Mouse (Mus musculus): ENCODE data around the gene Ulk4.

DNA sequence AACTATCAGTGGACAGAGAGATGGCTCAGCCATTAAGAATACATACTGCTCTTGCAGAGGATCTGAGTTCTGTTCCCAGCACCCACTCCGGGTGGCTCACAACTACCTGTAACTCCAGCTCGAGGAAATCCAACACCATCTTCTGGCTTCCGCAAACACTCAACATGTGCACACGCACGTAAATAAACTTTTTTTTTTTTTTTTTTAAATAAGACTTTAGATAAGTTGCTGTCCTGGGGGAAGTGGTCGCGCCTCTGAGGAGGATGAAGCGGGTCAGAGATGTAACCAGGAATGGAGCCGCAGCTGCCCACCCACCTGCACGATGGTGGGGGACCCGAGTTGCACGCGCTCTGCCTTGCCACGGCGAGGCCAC lies 266 bp downstream of the Ulk4 start:
- TF ChIP-seq CTCF (IDR thresholded peaks at IDR 0.05): no peak
- no peak for TF ChIP-seq POLR2A (IDR thresholded peaks at IDR 0.05; ENCODE audit: insufficient read depth, low read depth, low read length)
- TF ChIP-seq EP300 (IDR thresholded peaks at IDR 0.05; ENCODE audit: insufficient read depth, low read depth, low read length): no peak
